Mouse (Mus musculus) mesoderm, embryonic 11.5 days (tissue): ENCODE results near the gene Slc38a10.

Experiments used
- DNase-seq: peaks from one replicate; pipeline ENCODE4 v3.0.0-alpha.2; 2012; ENCODE audit warnings: low read depth, low spot score

The Slc38a10 gene

DNA sequence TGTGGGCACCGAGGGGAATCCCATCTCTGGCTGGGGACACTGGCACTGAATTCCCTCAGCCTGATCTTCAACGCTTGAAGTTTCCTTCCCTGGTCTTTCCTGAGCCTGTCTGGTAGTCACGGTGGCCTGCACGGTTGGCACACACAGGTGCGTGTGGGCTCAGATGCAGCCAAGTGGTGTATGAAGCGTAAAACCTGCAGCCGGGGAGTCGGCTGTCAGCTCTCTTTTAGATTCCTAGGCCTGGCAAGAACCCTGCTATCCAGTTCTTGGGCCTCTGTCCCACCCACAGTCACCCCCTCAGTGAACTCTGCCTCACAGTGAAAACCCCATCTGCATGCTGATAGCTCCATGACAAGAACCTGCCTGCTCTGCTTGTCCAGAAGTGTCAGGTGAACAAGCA lies 90.5 kb downstream of the Slc38a10 start:
- no peak for DNase-seq

- no peak for DNase-seq
Measured at GRCm38 (mm10) chr11:120055953-120056732, 95.0 kb downstream of the Slc38a10 start.
